ENCODE assay signal across 9 mouse cellular contexts in the genomic region with DNA sequence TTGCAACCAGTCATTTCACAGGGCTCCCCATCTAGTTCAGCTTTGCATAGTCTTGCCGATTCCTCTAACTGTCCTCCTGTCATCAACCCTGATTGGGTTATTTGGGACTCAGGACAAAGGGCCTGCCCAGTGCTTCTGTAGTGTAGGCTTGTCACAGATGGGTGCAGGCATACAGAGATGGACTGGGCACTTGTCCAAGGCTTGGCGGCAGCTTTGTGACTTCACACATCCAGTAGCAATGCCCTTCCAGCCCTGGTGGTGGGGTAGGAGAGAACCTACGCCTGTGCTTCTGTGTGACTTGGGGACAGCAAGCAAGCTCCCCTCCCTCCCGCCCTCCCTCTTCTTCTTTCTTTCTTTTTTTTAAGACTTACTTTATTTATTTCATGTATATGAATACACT. TPM values are rescaled to one million over a fixed set of nuclear protein-coding genes. Genes with fewer than 3 reads are reported as not detected.
DNase-seq lines count a peak whose midpoint lies in the region; ATAC-seq lines count a peak whose summit lies in the region.
"Had no signal": no experiment of that assay in that cellular context is flagged by ENCODE, and none has a peak within 500 bp of the region (broad histone marks: within the 10 kb centered on the region; RNA-seq: fewer than 3 reads in every experiment).

No protein-coding gene starts in this region.

- 85% methylated on average over 4 of the region's 4 CpGs for WGBS in midbrain, embryonic 14.5 days
- WGBS in midbrain, embryonic 16.5 days, result 85% methylated on average over 4 of the region's 4 CpGs
- WGBS in forebrain, embryonic 13.5 days, result 75% methylated on average over 4 of the region's 4 CpGs
- WGBS in forebrain, embryonic 10.5 days, result 87% methylated on average over 4 of the region's 4 CpGs

- H3K4me2 ChIP-seq in midbrain, embryonic 14.5 days (ENCODE audit: low read length), result no peak overlapping the region
- no peak overlapping the region for H3K4me2 ChIP-seq in midbrain, embryonic 16.5 days (ENCODE audit: low read length)
- no peak overlapping the region for H3K4me2 ChIP-seq in forebrain, embryonic 13.5 days
- H3K4me2 ChIP-seq: limb, embryonic 13.5 days had no signal

- H3K27ac ChIP-seq in midbrain, embryonic 14.5 days (replicated peaks; ENCODE audit: low read depth, low read length), result no peak overlapping the region
- H3K27ac ChIP-seq in midbrain, embryonic 16.5 days (ENCODE audit: low read length), result no peak overlapping the region
- no peak overlapping the region for H3K27ac ChIP-seq in forebrain, embryonic 13.5 days
- no peak overlapping the region for H3K27ac ChIP-seq in forebrain, embryonic 10.5 days
- H3K27ac ChIP-seq: limb, embryonic 13.5 days had no signal

- ATAC-seq in cerebellum, adult (ENCODE audit: insufficient number of reproducible peaks, low FRiP score, low TSS enrichment), result no peak
- ATAC-seq in midbrain, embryonic 14.5 days (ENCODE audit: low FRiP score, low TSS enrichment), result no peak
- ATAC-seq in midbrain, embryonic 16.5 days, result no peak
- 0 out of 2 replicates have a peak, but pooled peaks have one; percentile 39 for ATAC-seq in megakaryocyte progenitor cell, adult 5-6 weeks (replicated peaks; ENCODE audit: poor library complexity)
- no peak for ATAC-seq in forebrain, embryonic 13.5 days

- no peaks in the 10 kb centered on the region for H3K9me3 ChIP-seq in midbrain, embryonic 14.5 days (ENCODE audit: control insufficient read depth, low read length)
- no peaks in the 10 kb centered on the region for H3K9me3 ChIP-seq in midbrain, embryonic 16.5 days (replicated peaks; ENCODE audit: control insufficient read depth, low read length, poor library complexity, severe bottlenecking)
- H3K9me3 ChIP-seq in forebrain, embryonic 13.5 days (replicated peaks), result no peaks in the 10 kb centered on the region
- H3K9me3 ChIP-seq in forebrain, embryonic 10.5 days, result no peaks in the 10 kb centered on the region
- H3K9me3 ChIP-seq: limb, embryonic 13.5 days had no signal

- H3K27me3 ChIP-seq in midbrain, embryonic 14.5 days (ENCODE audit: control insufficient read depth, insufficient read depth, low read length), result no peaks in the 10 kb centered on the region
- no peaks in the 10 kb centered on the region for H3K27me3 ChIP-seq in midbrain, embryonic 16.5 days (ENCODE audit: control insufficient read depth, insufficient read depth, low read depth, low read length)
- H3K27me3 ChIP-seq in forebrain, embryonic 13.5 days, result no peaks in the 10 kb centered on the region
- H3K27me3 ChIP-seq in forebrain, embryonic 10.5 days (ENCODE audit: poor library complexity, severe bottlenecking), result no peaks in the 10 kb centered on the region
- H3K27me3 ChIP-seq: limb, embryonic 13.5 days had no signal

- H3K36me3 ChIP-seq in midbrain, embryonic 14.5 days (ENCODE audit: control insufficient read depth, insufficient read depth, low read length), result peaks cover 21% of the 10 kb centered on the region
- peaks cover 2% of the 10 kb centered on the region; the same call in 1 of the 2 replicates for H3K36me3 ChIP-seq in midbrain, embryonic 16.5 days (ENCODE audit: control insufficient read depth, insufficient read depth, low read length)
- H3K36me3 ChIP-seq in forebrain, embryonic 13.5 days (ENCODE audit: poor library complexity, severe bottlenecking), result peaks cover 51% of the 10 kb centered on the region
- H3K36me3 ChIP-seq in forebrain, embryonic 10.5 days (replicated peaks), result peaks cover 91% of the 10 kb centered on the region

- H3K4me1 ChIP-seq in midbrain, embryonic 14.5 days (ENCODE audit: control insufficient read depth, insufficient read depth, low read length), result no peaks in the 10 kb centered on the region
- H3K4me1 ChIP-seq in midbrain, embryonic 16.5 days (ENCODE audit: control insufficient read depth, insufficient read depth, low read length), result no peaks in the 10 kb centered on the region
- peaks cover 2% of the 10 kb centered on the region; the same call in 1 of the 2 replicates for H3K4me1 ChIP-seq in forebrain, embryonic 13.5 days
- H3K4me1 ChIP-seq in forebrain, embryonic 10.5 days, result peaks cover 11% of the 10 kb centered on the region; the same call in 1 of the 2 replicates

- no peak overlapping the region for H3K4me3 ChIP-seq in midbrain, embryonic 14.5 days (replicated peaks; ENCODE audit: low read depth, low read length)
- no peak overlapping the region for H3K4me3 ChIP-seq in midbrain, embryonic 16.5 days (ENCODE audit: low read depth, low read length)
- H3K4me3 ChIP-seq in forebrain, embryonic 13.5 days, result no peak overlapping the region
- H3K4me3 ChIP-seq in forebrain, embryonic 10.5 days, result no peak overlapping the region
- H3K4me3 ChIP-seq: limb, embryonic 13.5 days had no signal

- peak; percentile 86 for DNase-seq in cerebellum, adult 11 months
- peak; percentile 39 for DNase-seq in midbrain, embryonic 14.5 days
- peak; percentile 53 to 77 for DNase-seq in kidney, postnatal 36 days
- DNase-seq in forebrain, embryonic 10.5 days (ENCODE audit: extremely low spot score, low spot score), result no peak

- no peak overlapping the region for H3K9ac ChIP-seq in midbrain, embryonic 14.5 days (replicated peaks; ENCODE audit: low read length)
- no peak overlapping the region for H3K9ac ChIP-seq in midbrain, embryonic 16.5 days (ENCODE audit: low read depth, low read length)
- no peak overlapping the region for H3K9ac ChIP-seq in forebrain, embryonic 13.5 days
- H3K9ac ChIP-seq: limb, embryonic 13.5 days had no signal

RNA-seq across cellular contexts. Expression of a gene that starts 39.6 kb away (rescaled TPM):
- 110 and 120 TPM in 2 replicates for polyA plus RNA-seq in midbrain, embryonic 14.5 days (2014; fragmentation: Nextera tagmentation; extraction: Ambion mirVana)
- 132 and 136 TPM in 2 replicates for polyA plus RNA-seq in midbrain, embryonic 16.5 days (2015; fragmentation: Nextera tagmentation; extraction: Ambion mirVana)
- total RNA-seq in megakaryocyte progenitor cell, adult 5-6 weeks (2015), result 42.8 and 46.8 TPM in 2 replicates
- total RNA-seq in megakaryocyte progenitor cell, adult 5-6 weeks (2017), result 53.8 and 61.2 TPM in 2 replicates
- polyA plus RNA-seq in forebrain, embryonic 13.5 days (2015; fragmentation: Nextera tagmentation; extraction: Ambion mirVana), result 130 and 133 TPM in 2 replicates
- 71.6 and 77.4 TPM in 2 replicates for polyA plus RNA-seq in forebrain, embryonic 10.5 days (2016; fragmentation: Nextera tagmentation; extraction: Ambion mirVana)

RNA-seq across cellular contexts. Expression of a gene that starts 55.8 kb away (rescaled TPM):
- 484 and 514 TPM in 2 replicates for polyA plus RNA-seq in midbrain, embryonic 14.5 days (2014; fragmentation: Nextera tagmentation; extraction: Ambion mirVana)
- polyA plus RNA-seq in midbrain, embryonic 16.5 days (2015; fragmentation: Nextera tagmentation; extraction: Ambion mirVana), result 406 and 441 TPM in 2 replicates
- 515 and 549 TPM in 2 replicates for total RNA-seq in megakaryocyte progenitor cell, adult 5-6 weeks (2015)
- total RNA-seq in megakaryocyte progenitor cell, adult 5-6 weeks (2017), result 502 and 605 TPM in 2 replicates
- polyA plus RNA-seq in forebrain, embryonic 13.5 days (2015; fragmentation: Nextera tagmentation; extraction: Ambion mirVana), result 686 and 711 TPM in 2 replicates
- polyA plus RNA-seq in forebrain, embryonic 10.5 days (2016; fragmentation: Nextera tagmentation; extraction: Ambion mirVana), result 542 and 576 TPM in 2 replicates
